Mouse (Mus musculus): ENCODE results near the gene Srsf3. TPM values are rescaled to one million over a fixed set of nuclear protein-coding genes. Genes with fewer than 3 reads are reported as not detected.

The Srsf3 gene
- total and polyA plus RNA-seq, 2 experiments from 2014 or later = 151 to 238 TPM

GRCm38 (mm10) chr17:29046863-29047262 lies 14.4 kb downstream of the Srsf3 start:
- no peaks in the 10 kb centered on the region for H3K9me3 ChIP-seq (replicated peaks; ENCODE audit: control insufficient read depth, low read length)
- no peak overlapping the region for H3K4me3 ChIP-seq (ENCODE audit: low read depth, low read length)
- H3K27me3 ChIP-seq (ENCODE audit: control insufficient read depth, insufficient read depth, low read length) = no peaks in the 10 kb centered on the region
- DNase-seq (ENCODE audit: low spot score) (no peak), ATAC-seq (ENCODE audit: insufficient read depth, low read depth) (no peak)
- H3K27ac ChIP-seq (ENCODE audit: low read depth) = no peak overlapping the region
- TF ChIP-seq EP300 (IDR thresholded peaks at IDR 0.05; ENCODE audit: low read depth) = no peak
- TF ChIP-seq CTCF (IDR thresholded peaks at IDR 0.05; ENCODE audit: low read depth) = no peak
- H3K9ac ChIP-seq (replicated peaks; ENCODE audit: low read depth, low read length) = no peak overlapping the region
- no peak overlapping the region for H3K4me2 ChIP-seq (ENCODE audit: low read depth, low read length)
- peaks cover 16% of the 10 kb centered on the region; the same call in 1 of the 2 replicates for H3K4me1 ChIP-seq (ENCODE audit: control insufficient read depth, insufficient read depth)
- H3K36me3 ChIP-seq (replicated peaks; ENCODE audit: control insufficient read depth, insufficient read depth, low read length) = peaks cover 50% of the 10 kb centered on the region
- WGBS = 82% methylated on average over 3 of the region's 3 CpGs

- DNase-seq (ENCODE audit: low spot score) (peak; percentile 5), ATAC-seq (ENCODE audit: insufficient read depth, low read depth) (no peak)
- Histone ChIP-seq H3K4me1 (ENCODE audit: control insufficient read depth, insufficient read depth) (peaks cover 16% of the 10 kb centered on the region; the same call in 1 of the 2 replicates), H3K9ac (replicated peaks; ENCODE audit: low read depth, low read length) (no peak overlapping the region), H3K36me3 (replicated peaks; ENCODE audit: control insufficient read depth, insufficient read depth, low read length) (peaks cover 39% of the 10 kb centered on the region), H3K4me3 (ENCODE audit: low read depth, low read length) (no peak overlapping the region), H3K27me3 (ENCODE audit: control insufficient read depth, insufficient read depth, low read length) (no peaks in the 10 kb centered on the region), H3K27ac (ENCODE audit: low read depth) (no peak overlapping the region), H3K9me3 (replicated peaks; ENCODE audit: control insufficient read depth, low read length) (no peaks in the 10 kb centered on the region), H3K4me2 (ENCODE audit: low read depth, low read length) (no peak overlapping the region)
- TF ChIP-seq CTCF (IDR thresholded peaks at IDR 0.05; ENCODE audit: low read depth) (no peak), EP300 (IDR thresholded peaks at IDR 0.05; ENCODE audit: low read depth) (no peak)
- WGBS = 62% methylated on average over 3 of the region's 3 CpGs
Observed at GRCm38 (mm10) chr17:29047697-29048514, 15.5 kb downstream of the Srsf3 start.

- Histone ChIP-seq H3K9ac (replicated peaks; ENCODE audit: low read depth, low read length) (no peak overlapping the region), H3K9me3 (replicated peaks; ENCODE audit: control insufficient read depth, low read length) (no peaks in the 10 kb centered on the region), H3K36me3 (replicated peaks; ENCODE audit: control insufficient read depth, insufficient read depth, low read length) (peaks cover 29% of the 10 kb centered on the region), H3K27me3 (ENCODE audit: control insufficient read depth, insufficient read depth, low read length) (no peaks in the 10 kb centered on the region), H3K4me3 (ENCODE audit: low read depth, low read length) (no peak overlapping the region), H3K4me1 (ENCODE audit: control insufficient read depth, insufficient read depth) (peaks cover 17% of the 10 kb centered on the region), H3K4me2 (ENCODE audit: low read depth, low read length) (no peak overlapping the region), H3K27ac (ENCODE audit: low read depth) (no peak overlapping the region)
- ATAC-seq (ENCODE audit: insufficient read depth, low read depth) = peak; percentile 28; the same call in 1 of the 2 replicates
- 21% methylated on average over 13 of the region's 13 CpGs for WGBS
- TF ChIP-seq CTCF (IDR thresholded peaks at IDR 0.05; ENCODE audit: low read depth) (peak; percentile 77), EP300 (IDR thresholded peaks at IDR 0.05; ENCODE audit: low read depth) (no peak)
- DNase-seq (ENCODE audit: low spot score) = peak; percentile 75
Observed at GRCm38 (mm10) chr17:29048748-29049507, 16.5 kb downstream of the Srsf3 start.

GRCm38 (mm10) chr17:29049508-29049889 lies 17.1 kb downstream of the Srsf3 start:
- Histone ChIP-seq H3K36me3 (replicated peaks; ENCODE audit: control insufficient read depth, insufficient read depth, low read length) (peaks cover 23% of the 10 kb centered on the region), H3K27ac (ENCODE audit: low read depth) (no peak overlapping the region), H3K4me1 (ENCODE audit: control insufficient read depth, insufficient read depth) (peaks cover 19% of the 10 kb centered on the region), H3K9ac (replicated peaks; ENCODE audit: low read depth, low read length) (no peak overlapping the region), H3K27me3 (ENCODE audit: control insufficient read depth, insufficient read depth, low read length) (no peaks in the 10 kb centered on the region), H3K4me3 (ENCODE audit: low read depth, low read length) (no peak overlapping the region), H3K4me2 (ENCODE audit: low read depth, low read length) (no peak overlapping the region), H3K9me3 (replicated peaks; ENCODE audit: control insufficient read depth, low read length) (no peaks in the 10 kb centered on the region)
- TF ChIP-seq CTCF (IDR thresholded peaks at IDR 0.05; ENCODE audit: low read depth) (no peak), EP300 (IDR thresholded peaks at IDR 0.05; ENCODE audit: low read depth) (no peak)
- 63% methylated on average over 5 of the region's 5 CpGs for WGBS
- DNase-seq (ENCODE audit: low spot score) = peak; percentile 4
- ATAC-seq (ENCODE audit: insufficient read depth, low read depth) = no peak

GRCm38 (mm10) chr17:29049923-29050322 lies 17.5 kb downstream of the Srsf3 start:
- Histone ChIP-seq H3K4me1 (ENCODE audit: control insufficient read depth, insufficient read depth) (peaks cover 19% of the 10 kb centered on the region), H3K27me3 (ENCODE audit: control insufficient read depth, insufficient read depth, low read length) (no peaks in the 10 kb centered on the region), H3K27ac (ENCODE audit: low read depth) (no peak overlapping the region), H3K4me2 (ENCODE audit: low read depth, low read length) (no peak overlapping the region), H3K9ac (replicated peaks; ENCODE audit: low read depth, low read length) (no peak overlapping the region), H3K4me3 (ENCODE audit: low read depth, low read length) (no peak overlapping the region), H3K9me3 (replicated peaks; ENCODE audit: control insufficient read depth, low read length) (no peaks in the 10 kb centered on the region), H3K36me3 (replicated peaks; ENCODE audit: control insufficient read depth, insufficient read depth, low read length) (peaks cover 19% of the 10 kb centered on the region)
- DNase-seq (ENCODE audit: low spot score) (no peak), ATAC-seq (ENCODE audit: insufficient read depth, low read depth) (no peak)
- WGBS = 72% methylated on average over 7 of the region's 7 CpGs
- TF ChIP-seq CTCF (IDR thresholded peaks at IDR 0.05; ENCODE audit: low read depth) (no peak), EP300 (IDR thresholded peaks at IDR 0.05; ENCODE audit: low read depth) (no peak)
